Mouse (Mus musculus) myocyte (in vitro differentiated cells): ENCODE measurements around the gene Iqgap2.

Experiments
- E2F4 ChIP-seq: IDR thresholded peaks from one replicate; pipeline ENCODE4 v1.6.1; 2011; ENCODE audit warnings: mild to moderate bottlenecking, control low read depth, moderate library complexity; ENCODE audit not compliant: insufficient read depth
- MAX ChIP-seq: IDR thresholded peaks from one replicate; pipeline ENCODE4 v1.6.1; 2011; ENCODE audit warnings: low read depth, mild to moderate bottlenecking, control low read depth
- MYOD1 ChIP-seq, 3 experiments: IDR thresholded peaks; one replicate each; pipeline ENCODE4 v1.6.1; 2011; ENCODE audit warnings: control low read depth in 2 of 3, low read depth in 2 of 3, mild to moderate bottlenecking in 2 of 3, moderate library complexity in 1 of 3; ENCODE audit not compliant: insufficient read length in 2 of 3, control insufficient read depth in 1 of 3
- POLR2A ChIP-seq: IDR thresholded peaks from one replicate; pipeline ENCODE4 v1.6.1; 2011; ENCODE audit warnings: low read depth, mild to moderate bottlenecking, control low read depth, moderate library complexity; ENCODE audit not compliant: insufficient read length
- TCF12 ChIP-seq: IDR thresholded peaks from one replicate; pipeline ENCODE4 v1.6.1; 2011; ENCODE audit warnings: mild to moderate bottlenecking, control low read depth; ENCODE audit not compliant: poor library complexity, insufficient read depth, severe bottlenecking
- TCF3 ChIP-seq: IDR thresholded peaks from one replicate; pipeline ENCODE4 v1.6.1; 2011; ENCODE audit warnings: low read depth, control low read depth; ENCODE audit not compliant: insufficient read length
- USF1 ChIP-seq: IDR thresholded peaks from one replicate; pipeline ENCODE4 v1.6.1; 2011; ENCODE audit warnings: low read depth, mild to moderate bottlenecking, control low read depth, moderate library complexity

DNA sequence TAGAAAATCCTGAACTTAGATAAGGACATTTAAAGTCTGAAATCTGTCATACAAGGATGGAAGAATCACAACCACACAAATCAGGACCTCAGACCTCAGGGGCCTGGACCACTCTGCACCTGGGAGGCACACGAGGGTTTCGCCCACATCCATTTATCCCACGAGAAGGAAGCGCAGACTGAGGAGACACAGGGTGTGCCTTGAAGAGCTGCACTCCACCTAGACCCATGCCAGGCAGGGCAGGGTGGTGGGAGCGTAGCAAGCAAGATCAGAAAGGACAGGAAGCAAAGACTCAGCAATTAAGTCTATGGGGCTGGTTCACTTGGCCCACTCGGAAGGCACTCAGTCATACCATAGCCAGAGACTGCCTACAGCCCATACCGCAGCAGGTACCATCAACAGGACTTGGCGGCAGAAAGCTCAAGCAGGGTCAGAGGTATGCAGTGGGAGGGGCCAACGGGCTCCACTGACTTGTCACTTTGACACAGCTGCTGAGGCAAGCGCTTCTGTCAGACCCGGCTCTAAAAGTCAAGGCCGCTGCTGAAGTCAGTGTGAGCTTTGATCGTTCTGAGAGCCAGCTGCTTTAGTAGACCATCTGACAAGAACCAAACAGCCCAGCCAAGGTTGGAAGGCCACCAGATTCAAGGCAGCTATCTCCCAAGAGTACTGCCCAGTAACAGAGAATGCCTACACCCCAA, 86.1 kb downstream of the Iqgap2 start:
- TF ChIP-seq E2F4 (no peak), TCF12 (no peak), TCF3 (no peak), MAX (no peak), USF1 (no peak), POLR2A (no peak), MYOD1 (IDR thresholded peaks at IDR 0.05; ENCODE audit: control insufficient read depth in 1 of 3, insufficient read length in 2 of 3, low read depth in 2 of 3) (no peak)
